Mouse (Mus musculus): Measurements from ENCODE around the gene Tubb2b. TPM values are rescaled to one million over a fixed set of nuclear protein-coding genes. Genes with fewer than 3 reads are reported as not detected.

Gene Tubb2b
- polyA plus RNA-seq, 1 experiment from 2014 or later, result 22.1 TPM

DNA sequence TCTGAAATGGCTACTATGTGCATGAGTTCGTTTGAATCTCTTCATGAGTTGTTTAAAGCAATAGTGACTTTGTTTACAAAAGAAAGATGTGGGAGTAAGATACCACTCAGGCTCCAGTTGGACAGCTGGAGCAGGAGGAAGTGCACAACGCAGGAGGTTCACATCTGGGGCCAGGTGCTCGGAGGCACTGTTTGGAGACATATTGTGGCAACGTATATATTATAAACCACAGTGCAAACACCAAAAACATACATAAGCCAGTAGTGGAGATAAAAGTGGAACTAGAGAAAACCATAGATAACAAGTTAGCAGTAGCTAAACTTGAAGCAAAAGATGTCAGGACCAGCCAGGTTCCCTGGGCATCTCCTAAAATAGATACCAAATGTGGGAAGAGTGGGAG is 10.9 kb downstream of the Tubb2b start:
- ATAC-seq (ENCODE audit: insufficient number of reproducible peaks, low FRiP score, low TSS enrichment, low read depth) (no peak), DNase-seq (ENCODE audit: low spot score) (no peak)
- no peak overlapping the region for H3K4me2 ChIP-seq (ENCODE audit: low read depth, severe bottlenecking)
- no peak overlapping the region for H3K27ac ChIP-seq (replicated peaks; ENCODE audit: low read depth, low read length)
- no peak overlapping the region for H3K9ac ChIP-seq (ENCODE audit: low read length)
- H3K9me3 ChIP-seq (ENCODE audit: control insufficient read depth, low read length), result no peaks in the 10 kb centered on the region
- no peaks in the 10 kb centered on the region for H3K27me3 ChIP-seq (ENCODE audit: control insufficient read depth, insufficient read depth, low read length)
- WGBS, result 69% methylated on average over 4 of the region's 4 CpGs
- no peaks in the 10 kb centered on the region for H3K36me3 ChIP-seq (ENCODE audit: control insufficient read depth, insufficient read depth, low read length)
- no peak overlapping the region for H3K4me3 ChIP-seq (ENCODE audit: low read depth, low read length)
- H3K4me1 ChIP-seq (ENCODE audit: control insufficient read depth, insufficient read depth, low read length), result no peaks in the 10 kb centered on the region

DNA sequence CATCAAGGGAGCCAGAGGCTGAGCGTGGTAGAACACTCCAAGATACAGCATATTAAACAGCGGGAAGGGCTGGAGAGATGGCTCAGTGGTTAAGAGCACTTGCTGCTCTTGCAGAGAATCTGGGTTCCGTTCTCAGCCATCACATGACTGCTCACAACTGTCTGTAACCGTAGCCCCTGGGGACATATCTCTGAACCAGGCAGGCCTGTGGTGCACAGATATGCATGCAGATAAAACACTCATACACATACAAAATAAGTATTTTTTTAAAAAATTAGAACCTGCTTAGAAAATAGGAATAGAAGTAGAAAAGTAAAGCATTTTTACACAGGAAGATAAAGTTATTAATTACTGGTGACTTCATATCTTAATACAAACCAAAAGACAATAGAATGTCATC is 11.4 kb downstream of the Tubb2b start:
- no peaks in the 10 kb centered on the region for H3K36me3 ChIP-seq (ENCODE audit: control insufficient read depth, insufficient read depth, low read length)
- no peaks in the 10 kb centered on the region for H3K9me3 ChIP-seq (ENCODE audit: control insufficient read depth, low read length)
- no peaks in the 10 kb centered on the region for H3K27me3 ChIP-seq (ENCODE audit: control insufficient read depth, insufficient read depth, low read length)
- no peaks in the 10 kb centered on the region for H3K4me1 ChIP-seq (ENCODE audit: control insufficient read depth, insufficient read depth, low read length)
- no peak overlapping the region for H3K4me3 ChIP-seq (ENCODE audit: low read depth, low read length)
- H3K4me2 ChIP-seq (ENCODE audit: low read depth, severe bottlenecking), result no peak overlapping the region
- DNase-seq (ENCODE audit: low spot score) (no peak), ATAC-seq (ENCODE audit: insufficient number of reproducible peaks, low FRiP score, low TSS enrichment, low read depth) (no peak)
- no peak overlapping the region for H3K9ac ChIP-seq (ENCODE audit: low read length)
- no peak overlapping the region for H3K27ac ChIP-seq (replicated peaks; ENCODE audit: low read depth, low read length)
- whole genome bisulfite sequencing, result 82% methylated on average over 4 of the region's 4 CpGs

- no peak overlapping the region for H3K27ac ChIP-seq (replicated peaks; ENCODE audit: low read depth, low read length)
- H3K27me3 ChIP-seq (ENCODE audit: control insufficient read depth, insufficient read depth, low read length), result no peaks in the 10 kb centered on the region
- DNase-seq (ENCODE audit: low spot score) (no peak), ATAC-seq (ENCODE audit: insufficient number of reproducible peaks, low FRiP score, low TSS enrichment, low read depth) (no peak)
- no peak overlapping the region for H3K4me3 ChIP-seq (ENCODE audit: low read depth, low read length)
- no peaks in the 10 kb centered on the region for H3K36me3 ChIP-seq (ENCODE audit: control insufficient read depth, insufficient read depth, low read length)
- no peak overlapping the region for H3K9ac ChIP-seq (ENCODE audit: low read length)
- no peak overlapping the region for H3K4me2 ChIP-seq (ENCODE audit: low read depth, severe bottlenecking)
- H3K9me3 ChIP-seq (ENCODE audit: control insufficient read depth, low read length), result no peaks in the 10 kb centered on the region
- H3K4me1 ChIP-seq (ENCODE audit: control insufficient read depth, insufficient read depth, low read length), result no peaks in the 10 kb centered on the region
- WGBS, result 82% methylated on average over 6 of the region's 6 CpGs
These were observed 13.8 kb downstream of the Tubb2b start for GRCm38 (mm10) chr13:34116508-34116907.

DNA sequence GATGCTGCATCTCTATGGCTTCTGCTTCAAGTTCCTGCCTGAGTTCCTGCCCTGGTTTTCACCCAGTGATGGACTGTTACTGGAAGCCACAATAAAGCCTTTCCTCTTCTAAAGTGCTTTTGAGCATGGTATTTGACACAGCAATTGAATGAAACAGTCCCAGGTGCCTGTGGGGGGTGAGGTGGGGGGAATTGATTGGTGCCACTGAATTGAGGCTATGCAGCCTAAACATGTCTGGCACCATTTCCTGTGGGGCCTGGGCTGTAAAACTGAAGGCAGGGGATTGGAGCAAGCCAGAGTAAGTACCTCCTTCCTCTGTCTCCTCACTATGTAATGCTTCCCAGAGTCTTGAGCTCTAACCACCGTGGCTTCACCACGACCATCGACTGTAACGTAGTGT is 15.6 kb downstream of the Tubb2b start:
- ATAC-seq (ENCODE audit: insufficient number of reproducible peaks, low FRiP score, low TSS enrichment, low read depth), result peak; percentile 62; the same call in 1 of the 2 replicates
- H3K27ac ChIP-seq (replicated peaks; ENCODE audit: low read depth, low read length), result no peak overlapping the region
- H3K4me1 ChIP-seq (ENCODE audit: control insufficient read depth, insufficient read depth, low read length), result no peaks in the 10 kb centered on the region
- no peaks in the 10 kb centered on the region for H3K9me3 ChIP-seq (ENCODE audit: control insufficient read depth, low read length)
- DNase-seq (ENCODE audit: low spot score), result no peak
- WGBS, result 70% methylated on average over 4 of the region's 4 CpGs
- H3K9ac ChIP-seq (ENCODE audit: low read length), result no peak overlapping the region
- H3K27me3 ChIP-seq (ENCODE audit: control insufficient read depth, insufficient read depth, low read length), result no peaks in the 10 kb centered on the region
- H3K4me3 ChIP-seq (ENCODE audit: low read depth, low read length), result no peak overlapping the region
- no peak overlapping the region for H3K4me2 ChIP-seq (ENCODE audit: low read depth, severe bottlenecking)
- no peaks in the 10 kb centered on the region for H3K36me3 ChIP-seq (ENCODE audit: control insufficient read depth, insufficient read depth, low read length)

DNA sequence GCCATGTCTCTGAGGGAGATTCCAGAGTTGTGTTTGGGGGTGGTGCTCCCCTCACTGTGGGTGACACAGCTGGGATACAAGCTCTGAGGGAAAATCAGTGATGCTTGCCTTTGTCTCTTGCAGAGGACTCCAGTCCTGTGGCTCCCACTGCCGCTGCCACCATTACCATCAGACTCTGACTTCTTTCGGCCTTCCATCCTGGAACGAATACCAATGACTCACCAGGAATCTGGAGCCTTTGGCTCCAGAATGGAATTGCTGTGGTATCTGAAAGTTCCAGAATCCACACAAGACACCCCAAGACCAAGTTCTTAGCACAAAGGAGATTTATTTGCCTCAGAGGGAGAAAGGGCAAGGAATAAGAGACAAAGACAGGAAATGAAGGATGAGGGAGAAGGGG is 17.2 kb downstream of the Tubb2b start:
- no peak overlapping the region for H3K9ac ChIP-seq (ENCODE audit: low read length)

GRCm38 (mm10) chr13:34112369-34113081 is 17.7 kb downstream of the Tubb2b start:
- no peak for DNase-seq (ENCODE audit: low spot score)
- ATAC-seq (ENCODE audit: insufficient number of reproducible peaks, low FRiP score, low TSS enrichment, low read depth), result no peak
- Histone ChIP-seq H3K9ac (ENCODE audit: low read length) (no peak overlapping the region), H3K27ac (replicated peaks; ENCODE audit: low read depth, low read length) (no peak overlapping the region), H3K27me3 (ENCODE audit: control insufficient read depth, insufficient read depth, low read length) (no peaks in the 10 kb centered on the region), H3K36me3 (ENCODE audit: control insufficient read depth, insufficient read depth, low read length) (no peaks in the 10 kb centered on the region), H3K4me1 (ENCODE audit: control insufficient read depth, insufficient read depth, low read length) (no peaks in the 10 kb centered on the region), H3K4me2 (ENCODE audit: low read depth, severe bottlenecking) (no peak overlapping the region), H3K4me3 (ENCODE audit: low read depth, low read length) (no peak overlapping the region), H3K9me3 (ENCODE audit: control insufficient read depth, low read length) (no peaks in the 10 kb centered on the region)
- 86% methylated on average over 5 of the region's 5 CpGs for WGBS

More for the DNA sequence above, 17.2 kb downstream of the Tubb2b start:
- H3K4me2 ChIP-seq (ENCODE audit: low read depth, severe bottlenecking), result no peak overlapping the region
- no peak overlapping the region for H3K27ac ChIP-seq (replicated peaks; ENCODE audit: low read depth, low read length)
- no peaks in the 10 kb centered on the region for H3K9me3 ChIP-seq (ENCODE audit: control insufficient read depth, low read length)
- no peaks in the 10 kb centered on the region for H3K36me3 ChIP-seq (ENCODE audit: control insufficient read depth, insufficient read depth, low read length)
- no peak overlapping the region for H3K4me3 ChIP-seq (ENCODE audit: low read depth, low read length)
- ATAC-seq (ENCODE audit: insufficient number of reproducible peaks, low FRiP score, low TSS enrichment, low read depth), result no peak
- WGBS, result 83% methylated on average over 3 of the region's 3 CpGs
- DNase-seq (ENCODE audit: low spot score), result no peak
- H3K4me1 ChIP-seq (ENCODE audit: control insufficient read depth, insufficient read depth, low read length), result no peaks in the 10 kb centered on the region
- no peaks in the 10 kb centered on the region for H3K27me3 ChIP-seq (ENCODE audit: control insufficient read depth, insufficient read depth, low read length)

GRCm38 (mm10) chr13:34111878-34112277 is 18.4 kb downstream of the Tubb2b start:
- H3K4me3 ChIP-seq (ENCODE audit: low read depth, low read length), result no peak overlapping the region
- 89% methylated on average over 3 of the region's 3 CpGs for WGBS
- no peaks in the 10 kb centered on the region for H3K27me3 ChIP-seq (ENCODE audit: control insufficient read depth, insufficient read depth, low read length)
- no peak overlapping the region for H3K4me2 ChIP-seq (ENCODE audit: low read depth, severe bottlenecking)
- H3K9ac ChIP-seq (ENCODE audit: low read length), result no peak overlapping the region
- DNase-seq (ENCODE audit: low spot score), result no peak
- no peaks in the 10 kb centered on the region for H3K36me3 ChIP-seq (ENCODE audit: control insufficient read depth, insufficient read depth, low read length)
- no peak for ATAC-seq (ENCODE audit: insufficient number of reproducible peaks, low FRiP score, low TSS enrichment, low read depth)
- H3K9me3 ChIP-seq (ENCODE audit: control insufficient read depth, low read length), result no peaks in the 10 kb centered on the region
- H3K4me1 ChIP-seq (ENCODE audit: control insufficient read depth, insufficient read depth, low read length), result no peaks in the 10 kb centered on the region
- H3K27ac ChIP-seq (replicated peaks; ENCODE audit: low read depth, low read length), result no peak overlapping the region

GRCm38 (mm10) chr13:34111019-34111418 is 19.2 kb downstream of the Tubb2b start:
- no peak for ATAC-seq (ENCODE audit: insufficient number of reproducible peaks, low FRiP score, low TSS enrichment, low read depth)
- no peak for DNase-seq (ENCODE audit: low spot score)
- Histone ChIP-seq H3K27me3 (ENCODE audit: control insufficient read depth, insufficient read depth, low read length) (no peaks in the 10 kb centered on the region), H3K4me2 (ENCODE audit: low read depth, severe bottlenecking) (no peak overlapping the region), H3K4me1 (ENCODE audit: control insufficient read depth, insufficient read depth, low read length) (no peaks in the 10 kb centered on the region), H3K27ac (replicated peaks; ENCODE audit: low read depth, low read length) (no peak overlapping the region), H3K36me3 (ENCODE audit: control insufficient read depth, insufficient read depth, low read length) (no peaks in the 10 kb centered on the region), H3K9ac (ENCODE audit: low read length) (no peak overlapping the region), H3K9me3 (ENCODE audit: control insufficient read depth, low read length) (no peaks in the 10 kb centered on the region), H3K4me3 (ENCODE audit: low read depth, low read length) (no peak overlapping the region)
- 77% methylated on average over 5 of the region's 5 CpGs for WGBS

- Histone ChIP-seq H3K9ac (ENCODE audit: low read length) (no peak overlapping the region), H3K36me3 (ENCODE audit: control insufficient read depth, insufficient read depth, low read length) (no peaks in the 10 kb centered on the region), H3K27me3 (ENCODE audit: control insufficient read depth, insufficient read depth, low read length) (no peaks in the 10 kb centered on the region), H3K27ac (replicated peaks; ENCODE audit: low read depth, low read length) (no peak overlapping the region), H3K4me3 (ENCODE audit: low read depth, low read length) (no peak overlapping the region), H3K4me2 (ENCODE audit: low read depth, severe bottlenecking) (no peak overlapping the region), H3K9me3 (ENCODE audit: control insufficient read depth, low read length) (no peaks in the 10 kb centered on the region), H3K4me1 (ENCODE audit: control insufficient read depth, insufficient read depth, low read length) (no peaks in the 10 kb centered on the region)
- ATAC-seq (ENCODE audit: insufficient number of reproducible peaks, low FRiP score, low TSS enrichment, low read depth) (no peak), DNase-seq (ENCODE audit: low spot score) (no peak)
- WGBS, result 61% methylated on average over 4 of the region's 4 CpGs
These were observed 20.6 kb downstream of the Tubb2b start for GRCm38 (mm10) chr13:34109677-34110058.
